Mouse (Mus musculus): Measurements from ENCODE around the gene Cracr2b. TPM values are rescaled to one million over a fixed set of nuclear protein-coding genes. Genes with fewer than 3 reads are reported as not detected.

Cracr2b gene
- polyA plus RNA-seq, 1 experiment from 2014 or later: 8.3 TPM

DNA sequence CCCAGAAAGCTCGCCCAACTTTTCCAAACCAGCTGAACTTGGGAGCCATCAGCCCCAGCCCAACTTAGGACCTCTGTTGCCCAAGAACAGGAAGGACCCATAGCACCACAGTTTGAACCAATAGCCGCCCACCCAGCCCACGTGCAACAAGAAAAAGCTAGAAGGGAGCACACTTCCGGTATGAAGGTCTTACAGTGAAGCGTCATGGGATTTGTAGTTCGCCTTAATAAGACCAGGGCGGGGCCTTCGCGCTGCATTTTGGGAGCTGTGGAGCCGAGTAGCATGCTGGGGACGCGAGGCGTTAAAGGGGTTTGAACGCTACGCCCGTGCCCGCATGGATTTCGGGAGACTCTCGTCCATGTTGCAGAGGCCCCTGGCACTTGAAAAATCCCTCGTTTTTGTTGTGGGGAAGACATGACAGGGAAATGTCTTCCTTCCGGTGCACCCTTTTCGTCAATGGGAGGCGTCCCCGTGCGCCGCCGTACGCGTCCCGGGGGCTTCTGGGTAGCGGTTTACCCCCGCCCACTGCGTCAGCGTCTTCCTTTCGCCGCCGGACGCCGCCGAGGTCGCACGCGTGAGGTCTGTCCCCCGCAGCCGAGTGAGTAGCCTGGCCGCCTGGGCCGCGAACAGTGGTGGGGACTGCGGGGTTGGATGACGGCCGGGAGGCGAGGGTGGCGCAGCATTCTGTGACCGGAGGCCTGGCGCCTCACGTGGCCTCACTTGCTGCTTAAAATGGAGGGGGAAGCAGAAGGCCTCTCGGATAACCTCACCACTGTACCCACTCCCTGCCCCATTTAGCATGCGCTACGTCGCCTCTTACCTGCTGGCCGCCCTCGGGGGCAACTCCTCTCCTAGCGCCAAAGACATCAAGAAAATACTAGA, 13.5 kb upstream of the Cracr2b start, which contains the start of gene Rplp2:
Rplp2 (plus strand) TSS at position 261 of the 882 bp plus-strand sequence.
- Histone ChIP-seq H3K27ac (replicated peaks) (peak within 1 kb of the TSS; percentile 95), H3K9me3 (no peaks in the 10 kb centered on the region), H3K4me1 (peaks cover 37% of the 10 kb centered on the region), H3K4me3 (peak within 1 kb of the TSS; percentile 96), H3K36me3 (replicated peaks) (peaks cover 45% of the 10 kb centered on the region), H3K27me3 (replicated peaks; ENCODE audit: low read depth, poor library complexity, severe bottlenecking) (no peaks in the 10 kb centered on the region)
- under 1% methylated on average over 63 of the region's 63 CpGs for WGBS
- peak; percentile 94 for DNase-seq (ENCODE audit: low spot score)

DNA sequence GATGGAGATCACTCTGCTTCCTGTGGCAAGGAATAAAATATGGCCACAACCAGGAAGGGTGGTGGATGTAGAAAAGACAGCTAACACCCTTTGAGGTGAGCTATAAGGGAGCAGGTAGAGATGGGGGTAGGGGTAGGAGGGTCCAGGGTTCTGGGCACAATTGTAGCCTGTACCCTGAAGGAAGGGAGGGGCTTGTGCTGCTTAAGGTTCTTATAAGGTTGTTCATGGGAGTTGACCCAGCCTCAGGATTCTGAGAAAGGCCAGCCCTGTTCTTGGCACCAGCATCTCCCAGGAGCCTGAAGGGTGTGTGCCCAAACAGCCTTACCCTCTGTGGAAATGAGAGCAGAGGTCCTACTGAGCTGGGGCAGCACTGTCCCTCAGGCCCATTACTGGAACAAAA, 9.0 kb upstream of the Cracr2b start:
- no peaks in the 10 kb centered on the region for H3K9me3 ChIP-seq
- peaks cover 40% of the 10 kb centered on the region for H3K4me1 ChIP-seq
- peaks cover 9% of the 10 kb centered on the region; the same call in 1 of the 2 replicates for H3K27me3 ChIP-seq (replicated peaks; ENCODE audit: low read depth, poor library complexity, severe bottlenecking)
- peaks cover 47% of the 10 kb centered on the region for H3K36me3 ChIP-seq (replicated peaks)
- no peak overlapping the region for H3K27ac ChIP-seq (replicated peaks)
- DNase-seq (ENCODE audit: low spot score): no peak
- no peak overlapping the region for H3K4me3 ChIP-seq

- 80% methylated on average over 2 of the region's 2 CpGs for WGBS
- Histone ChIP-seq H3K4me1 (peaks cover 34% of the 10 kb centered on the region), H3K36me3 (replicated peaks) (peaks cover 46% of the 10 kb centered on the region)
Observed at GRCm38 (mm10) chr7:141453636-141454035, 7.3 kb upstream of the Cracr2b start.

DNA sequence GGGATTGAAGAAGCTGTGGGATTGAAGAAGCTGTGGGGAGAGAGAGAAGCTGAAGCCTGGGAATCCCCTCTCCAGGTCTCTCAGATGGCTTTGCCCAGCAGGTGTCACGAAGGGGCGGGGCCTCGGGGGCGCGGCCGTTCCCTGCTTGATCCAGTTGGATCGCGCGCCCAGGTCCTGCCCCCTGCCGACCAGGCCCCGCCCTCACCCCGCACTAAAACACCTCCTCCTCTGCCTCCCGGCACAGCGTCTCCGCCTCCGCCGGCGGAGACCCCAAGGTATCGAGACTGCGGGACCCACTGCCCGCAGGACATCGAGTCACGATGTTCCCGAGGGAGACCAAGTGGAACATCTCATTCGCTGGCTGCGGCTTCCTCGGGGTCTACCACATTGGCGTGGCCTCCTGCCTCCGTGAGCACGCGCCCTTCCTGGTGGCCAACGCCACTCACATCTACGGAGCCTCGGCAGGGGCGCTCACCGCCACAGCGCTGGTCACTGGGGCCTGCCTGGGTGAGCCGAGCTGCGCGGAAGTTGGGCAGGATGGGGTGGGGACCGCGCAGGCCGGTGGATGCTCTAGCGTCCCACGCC, 5.8 kb upstream of the Cracr2b start, which contains the start of gene Pnpla2:
Pnpla2 (plus strand) TSS at position 232 of the 585 bp plus-strand sequence.
- Histone ChIP-seq H3K27me3 (replicated peaks; ENCODE audit: low read depth, poor library complexity, severe bottlenecking) (peaks cover 39% of the 10 kb centered on the region), H3K4me1 (peaks cover 25% of the 10 kb centered on the region), H3K36me3 (replicated peaks) (peaks cover 43% of the 10 kb centered on the region), H3K4me3 (peak within 1 kb of the TSS; percentile 78), H3K27ac (replicated peaks) (peak within 1 kb of the TSS; percentile 78), H3K9me3 (no peaks in the 10 kb centered on the region)
- WGBS: under 1% methylated on average over 45 of the region's 45 CpGs
- DNase-seq (ENCODE audit: low spot score): peak; percentile 95

More at GRCm38 (mm10) chr7:141453636-141454035, 7.3 kb upstream of the Cracr2b start:
- H3K27me3 ChIP-seq (replicated peaks; ENCODE audit: low read depth, poor library complexity, severe bottlenecking): peaks cover 25% of the 10 kb centered on the region
- DNase-seq (ENCODE audit: low spot score): no peak
- no peak overlapping the region for H3K27ac ChIP-seq (replicated peaks)
- H3K9me3 ChIP-seq: no peaks in the 10 kb centered on the region
- no peak overlapping the region for H3K4me3 ChIP-seq

DNA sequence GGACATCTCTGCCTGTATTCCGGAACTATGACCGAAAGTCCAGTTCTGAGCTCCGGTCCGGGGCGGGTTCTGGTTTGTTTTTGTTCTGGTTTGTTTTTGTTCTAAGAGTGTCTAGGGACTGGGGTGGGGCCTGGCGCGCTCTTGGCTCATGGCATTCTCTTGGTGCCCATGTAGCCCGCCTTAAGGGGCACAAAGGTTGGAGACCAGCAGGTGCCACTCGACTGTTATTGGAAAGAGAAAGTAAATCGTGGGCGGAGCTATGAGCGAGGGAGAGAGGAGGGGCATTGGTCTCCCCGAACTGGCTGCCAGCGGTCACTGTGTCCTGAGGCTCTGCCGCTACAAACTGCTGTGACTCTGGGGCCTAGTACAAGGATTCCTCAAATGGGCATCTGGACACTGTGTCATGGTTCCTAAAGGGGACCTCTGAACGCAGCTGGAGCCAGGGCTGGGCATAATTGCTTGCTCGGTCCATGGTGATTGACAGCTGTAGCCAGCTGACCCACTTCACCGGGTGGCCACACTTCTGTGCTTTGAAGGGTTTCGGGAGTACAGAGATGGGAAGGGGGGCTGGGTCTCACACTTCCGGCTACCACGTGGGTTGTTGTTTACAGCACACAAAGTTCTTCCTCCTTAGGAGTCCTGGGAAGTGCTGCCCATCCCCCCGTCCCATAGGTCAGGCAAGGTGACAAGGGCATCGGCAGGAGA, 5.1 kb upstream of the Cracr2b start:
- peak; percentile 55 for DNase-seq (ENCODE audit: low spot score)
- under 1% methylated on average over 23 of the region's 23 CpGs for WGBS
- Histone ChIP-seq H3K9me3 (no peaks in the 10 kb centered on the region), H3K27ac (replicated peaks) (peak overlapping the region; percentile 78), H3K4me3 (peak overlapping the region; percentile 78), H3K27me3 (replicated peaks; ENCODE audit: low read depth, poor library complexity, severe bottlenecking) (peaks cover 46% of the 10 kb centered on the region), H3K4me1 (peaks cover 25% of the 10 kb centered on the region), H3K36me3 (replicated peaks) (peaks cover 35% of the 10 kb centered on the region)

DNA sequence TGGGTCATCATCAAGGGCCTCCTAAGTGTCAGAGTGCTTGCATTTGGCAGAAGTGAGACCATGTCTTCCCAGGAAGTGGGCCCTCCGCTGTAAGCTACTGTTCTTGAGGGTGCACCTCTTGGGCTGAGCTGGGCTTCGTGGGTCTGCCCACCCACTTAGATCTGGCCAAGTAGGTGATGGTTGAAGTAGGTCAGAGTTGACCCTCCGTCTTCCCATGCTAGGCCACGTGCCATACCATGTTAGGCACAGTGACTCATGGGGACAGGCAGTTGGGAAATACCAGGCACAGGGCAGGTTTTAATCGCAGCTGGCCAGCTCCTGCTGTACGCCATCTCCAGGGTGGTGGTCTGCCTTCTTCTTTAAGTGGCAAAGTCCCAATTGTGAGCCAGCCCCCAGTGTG, 4.2 kb upstream of the Cracr2b start:
- Histone ChIP-seq H3K27ac (replicated peaks) (no peak overlapping the region), H3K9me3 (no peaks in the 10 kb centered on the region), H3K36me3 (replicated peaks) (peaks cover 26% of the 10 kb centered on the region), H3K27me3 (replicated peaks; ENCODE audit: low read depth, poor library complexity, severe bottlenecking) (peaks cover 56% of the 10 kb centered on the region), H3K4me1 (peaks cover 29% of the 10 kb centered on the region), H3K4me3 (no peak overlapping the region; the same call in 1 of the 2 replicates)
- 92% methylated on average over 6 of the region's 6 CpGs for WGBS
- DNase-seq (ENCODE audit: low spot score): no peak

- Histone ChIP-seq H3K4me1 (peaks cover 34% of the 10 kb centered on the region), H3K27ac (replicated peaks) (no peak overlapping the region), H3K4me3 (0 out of 2 replicates have a peak overlapping the region, but pooled peaks have one; percentile 15), H3K36me3 (replicated peaks) (peaks cover 21% of the 10 kb centered on the region), H3K27me3 (replicated peaks; ENCODE audit: low read depth, poor library complexity, severe bottlenecking) (peaks cover 61% of the 10 kb centered on the region), H3K9me3 (no peaks in the 10 kb centered on the region)
- DNase-seq (ENCODE audit: low spot score): no peak
- WGBS: 91% methylated on average over 14 of the region's 14 CpGs
Observed at GRCm38 (mm10) chr7:141457236-141457635, 3.7 kb upstream of the Cracr2b start.

- 73% methylated on average over 15 of the region's 15 CpGs for WGBS
- Histone ChIP-seq H3K27me3 (replicated peaks; ENCODE audit: low read depth, poor library complexity, severe bottlenecking) (peaks cover 70% of the 10 kb centered on the region), H3K36me3 (replicated peaks) (peaks cover 14% of the 10 kb centered on the region), H3K4me3 (no peak overlapping the region), H3K27ac (replicated peaks) (no peak overlapping the region), H3K9me3 (no peaks in the 10 kb centered on the region), H3K4me1 (peaks cover 39% of the 10 kb centered on the region)
- DNase-seq (ENCODE audit: low spot score): peak; percentile 69
Observed at GRCm38 (mm10) chr7:141457986-141458660, 2.8 kb upstream of the Cracr2b start.

DNA sequence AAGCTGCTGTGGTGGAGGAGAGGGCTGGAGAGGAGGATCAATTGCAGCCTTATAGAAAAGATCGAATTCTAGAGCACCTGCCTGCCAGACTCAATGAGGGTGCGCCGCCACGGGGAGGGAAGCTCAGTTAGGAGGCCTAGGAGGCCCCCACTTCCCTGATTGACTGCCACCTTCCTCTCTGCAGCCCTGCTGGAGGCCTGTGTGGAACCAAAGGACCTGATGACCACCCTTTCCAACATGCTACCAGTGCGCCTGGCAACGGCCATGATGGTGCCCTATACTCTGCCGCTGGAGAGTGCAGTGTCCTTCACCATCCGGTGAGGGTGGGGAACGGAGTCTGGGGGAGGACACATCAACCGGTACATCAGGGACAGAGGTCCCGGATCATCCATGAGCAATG, 2.2 kb upstream of the Cracr2b start:
- Histone ChIP-seq H3K27ac (replicated peaks) (no peak overlapping the region), H3K9me3 (no peaks in the 10 kb centered on the region), H3K27me3 (replicated peaks; ENCODE audit: low read depth, poor library complexity, severe bottlenecking) (peaks cover 75% of the 10 kb centered on the region), H3K4me1 (peaks cover 40% of the 10 kb centered on the region), H3K36me3 (replicated peaks) (peaks cover 14% of the 10 kb centered on the region), H3K4me3 (no peak overlapping the region)
- no peak for DNase-seq (ENCODE audit: low spot score)
- WGBS: 89% methylated on average over 11 of the region's 11 CpGs

DNA sequence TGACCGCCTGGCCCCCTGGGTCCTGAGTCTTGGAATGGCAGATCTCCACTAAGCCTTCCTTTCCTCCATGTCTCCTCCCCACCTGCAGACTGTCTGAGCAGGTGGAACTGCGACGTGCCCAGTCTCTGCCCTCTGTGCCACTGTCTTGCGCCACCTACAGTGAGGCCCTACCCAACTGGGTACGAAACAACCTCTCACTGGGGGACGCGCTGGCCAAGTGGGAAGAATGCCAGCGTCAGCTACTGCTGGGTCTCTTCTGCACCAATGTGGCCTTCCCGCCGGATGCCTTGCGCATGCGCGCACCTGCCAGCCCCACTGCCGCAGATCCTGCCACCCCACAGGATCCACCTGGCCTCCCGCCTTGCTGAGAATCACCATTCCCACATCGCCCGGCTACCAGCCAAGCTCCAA, 1.6 kb upstream of the Cracr2b start:
- H3K27me3 ChIP-seq (replicated peaks; ENCODE audit: low read depth, poor library complexity, severe bottlenecking): peaks cover 82% of the 10 kb centered on the region
- no peak overlapping the region for H3K4me3 ChIP-seq
- H3K27ac ChIP-seq (replicated peaks): no peak overlapping the region
- no peak for DNase-seq (ENCODE audit: low spot score)
- H3K4me1 ChIP-seq: peaks cover 46% of the 10 kb centered on the region
- peaks cover 14% of the 10 kb centered on the region for H3K36me3 ChIP-seq (replicated peaks)
- WGBS: 88% methylated on average over 17 of the region's 17 CpGs
- H3K9me3 ChIP-seq: no peaks in the 10 kb centered on the region

DNA sequence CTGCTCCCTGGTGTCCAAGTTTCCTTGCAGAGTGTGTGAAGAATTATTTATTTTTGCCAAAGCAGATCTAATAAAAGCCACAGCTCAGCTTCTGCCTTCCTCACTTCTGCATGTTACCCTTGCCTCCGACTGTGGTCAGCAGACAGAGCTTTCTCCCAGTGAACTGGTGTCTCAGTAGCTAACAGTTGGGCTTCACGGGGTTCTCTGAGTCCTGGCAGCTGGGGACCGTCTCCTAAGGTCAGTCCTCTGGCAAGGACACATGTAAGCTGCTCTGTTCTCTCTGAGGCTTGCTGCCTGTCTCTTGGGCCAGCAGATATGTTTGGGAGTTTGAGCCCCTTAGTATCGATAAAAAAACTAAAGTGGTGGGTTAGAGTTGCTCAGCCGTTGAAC, 898 bp upstream of the Cracr2b start:
- DNase-seq (ENCODE audit: low spot score): no peak
- H3K27ac ChIP-seq (replicated peaks): no peak overlapping the region
- H3K36me3 ChIP-seq (replicated peaks): peaks cover 14% of the 10 kb centered on the region
- peaks cover 89% of the 10 kb centered on the region for H3K27me3 ChIP-seq (replicated peaks; ENCODE audit: low read depth, poor library complexity, severe bottlenecking)
- 73% methylated on average over 5 of the region's 5 CpGs for WGBS
- H3K9me3 ChIP-seq: no peaks in the 10 kb centered on the region
- H3K4me1 ChIP-seq: peaks cover 46% of the 10 kb centered on the region
- H3K4me3 ChIP-seq: no peak overlapping the region

Measured in embryonic facial prominence, embryonic 10.5 days (tissue).